Mouse (Mus musculus): Measurements from ENCODE around the gene Def8. TPM values are rescaled to one million over a fixed set of nuclear protein-coding genes. Genes with fewer than 3 reads are reported as not detected.

Gene Def8
- 45.4 and 49.5 TPM in 2 replicates for polyA plus RNA-seq (2015; fragmentation: Nextera tagmentation; extraction: Ambion mirVana)

DNA sequence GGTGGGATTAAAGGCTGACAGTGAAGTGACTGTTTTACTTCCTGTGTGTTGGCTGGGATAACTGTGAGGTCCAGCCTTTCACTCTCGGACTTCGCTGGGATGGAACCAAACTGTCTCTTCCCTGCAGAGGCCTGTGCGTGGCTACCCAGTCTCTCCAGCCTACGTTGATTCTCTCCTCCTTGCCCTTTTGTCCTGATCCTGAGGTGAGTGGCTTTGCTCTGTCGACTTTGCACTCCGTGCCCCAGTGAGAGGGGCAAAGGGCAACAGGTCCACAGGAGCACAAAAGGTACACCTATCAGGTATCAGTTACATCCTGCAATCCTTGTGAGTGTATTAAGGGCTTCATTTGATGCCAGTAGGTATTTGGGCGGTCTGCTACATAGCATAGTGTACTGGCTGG is at the start of gene Def8:
Gene Def8, plus strand, starts transcription at position 87 of the 400 bp plus-strand sequence.
- H3K4me2 ChIP-seq (ENCODE audit: low read length): peak within 1 kb of the TSS; percentile 32; the same call in 1 of the 2 replicates

DNA sequence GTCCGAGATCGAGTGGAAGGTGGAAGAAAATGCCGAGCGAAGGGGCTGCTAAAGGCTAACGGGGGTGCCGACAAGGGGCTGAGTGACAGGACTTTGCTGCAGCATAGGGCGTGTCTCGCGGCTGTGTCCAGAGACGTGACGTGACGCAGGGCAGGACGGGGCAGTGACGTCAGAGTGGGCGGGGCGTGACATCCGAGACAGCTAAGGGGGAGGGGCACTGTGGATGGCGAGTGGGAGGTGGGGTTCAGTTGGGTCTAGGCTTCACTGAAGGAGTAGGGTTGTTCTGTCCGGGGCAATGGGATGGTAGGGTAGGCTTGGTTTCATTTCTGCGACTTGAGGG is 49.1 kb upstream of the Def8 start:
- 0% methylated on average over 16 of the region's 20 CpGs for WGBS
- Histone ChIP-seq H3K9ac (ENCODE audit: low read depth, low read length) (peak overlapping the region; percentile 90), H3K27ac (ENCODE audit: low read length) (peak overlapping the region; percentile 85), H3K36me3 (ENCODE audit: control insufficient read depth, insufficient read depth, low read length) (peaks cover 5% of the 10 kb centered on the region), H3K4me1 (ENCODE audit: control insufficient read depth, insufficient read depth, low read length) (peaks cover 17% of the 10 kb centered on the region), H3K9me3 (replicated peaks; ENCODE audit: control insufficient read depth, low read length, poor library complexity, severe bottlenecking) (no peaks in the 10 kb centered on the region), H3K4me3 (ENCODE audit: low read depth, low read length) (peak overlapping the region; percentile 76), H3K4me2 (ENCODE audit: low read length) (peak overlapping the region; percentile 67), H3K27me3 (ENCODE audit: control insufficient read depth, insufficient read depth, low read depth, low read length) (no peaks in the 10 kb centered on the region)
- ATAC-seq: peak; percentile 69

More for the DNA sequence above, at the start of gene Def8:
- Histone ChIP-seq H3K4me3 (ENCODE audit: low read depth, low read length) (no peak within 1 kb of the TSS), H3K4me1 (ENCODE audit: control insufficient read depth, insufficient read depth, low read length) (peaks cover 5% of the 10 kb centered on the region; the same call in 1 of the 2 replicates), H3K9ac (ENCODE audit: low read depth, low read length) (no peak within 1 kb of the TSS), H3K9me3 (replicated peaks; ENCODE audit: control insufficient read depth, low read length, poor library complexity, severe bottlenecking) (peaks cover 12% of the 10 kb centered on the region), H3K27me3 (ENCODE audit: control insufficient read depth, insufficient read depth, low read depth, low read length) (no peaks in the 10 kb centered on the region), H3K27ac (ENCODE audit: low read length) (peak within 1 kb of the TSS; percentile 23; the same call in 1 of the 2 replicates), H3K36me3 (ENCODE audit: control insufficient read depth, insufficient read depth, low read length) (peaks cover 24% of the 10 kb centered on the region)
- 71% methylated on average over 7 of the region's 7 CpGs for WGBS
- ATAC-seq: no peak

DNA sequence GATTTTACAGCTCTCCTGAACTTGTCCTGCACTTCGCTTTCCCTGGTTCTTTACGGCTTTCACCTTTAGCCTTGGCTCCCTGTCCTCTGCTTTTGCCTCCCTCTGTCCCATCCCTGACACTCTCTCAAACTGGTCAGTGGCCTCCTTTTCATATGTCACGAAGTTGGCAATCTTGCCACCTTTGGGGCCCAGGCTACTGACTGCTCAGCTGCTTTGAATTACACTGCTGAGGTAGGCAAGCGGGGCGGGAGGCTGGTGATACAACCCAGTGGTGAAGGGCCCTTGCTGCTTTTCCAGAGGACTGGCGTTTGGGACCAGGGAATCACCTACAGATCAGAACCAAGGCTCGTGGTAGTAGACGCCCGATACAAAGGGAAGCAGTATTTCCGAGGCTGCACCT is 47.6 kb upstream of the Def8 start:
- Histone ChIP-seq H3K4me1 (ENCODE audit: control insufficient read depth, insufficient read depth, low read length) (peaks cover 17% of the 10 kb centered on the region), H3K27ac (ENCODE audit: low read length) (no peak overlapping the region), H3K9ac (ENCODE audit: low read depth, low read length) (no peak overlapping the region), H3K4me2 (ENCODE audit: low read length) (no peak overlapping the region), H3K4me3 (ENCODE audit: low read depth, low read length) (no peak overlapping the region), H3K36me3 (ENCODE audit: control insufficient read depth, insufficient read depth, low read length) (no peaks in the 10 kb centered on the region; the same call in 1 of the 2 replicates), H3K27me3 (ENCODE audit: control insufficient read depth, insufficient read depth, low read depth, low read length) (no peaks in the 10 kb centered on the region), H3K9me3 (replicated peaks; ENCODE audit: control insufficient read depth, low read length, poor library complexity, severe bottlenecking) (no peaks in the 10 kb centered on the region)
- 81% methylated on average over 10 of the region's 10 CpGs for WGBS
- no peak for ATAC-seq

DNA sequence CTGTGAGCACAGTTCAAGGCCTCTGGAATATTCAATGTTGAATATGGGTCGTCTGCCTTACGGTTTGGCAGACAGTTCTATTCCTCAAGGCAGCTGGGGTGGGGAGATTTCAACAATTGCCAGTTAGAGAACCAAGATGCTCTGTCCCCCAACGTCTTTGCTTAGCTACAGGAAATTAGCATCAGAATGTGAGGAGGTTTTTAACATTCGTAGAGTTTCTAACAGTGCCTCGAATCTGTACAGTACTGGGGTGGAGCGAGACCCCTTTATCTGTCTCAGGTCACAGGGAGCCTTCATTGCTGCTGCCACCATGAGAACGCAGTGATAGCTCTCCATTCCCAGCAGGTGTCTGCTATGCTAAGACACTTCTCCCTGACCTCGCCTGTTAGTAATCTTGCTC is 47.2 kb upstream of the Def8 start:
- Histone ChIP-seq H3K4me1 (ENCODE audit: control insufficient read depth, insufficient read depth, low read length) (peaks cover 17% of the 10 kb centered on the region), H3K9me3 (replicated peaks; ENCODE audit: control insufficient read depth, low read length, poor library complexity, severe bottlenecking) (no peaks in the 10 kb centered on the region), H3K4me2 (ENCODE audit: low read length) (no peak overlapping the region), H3K27me3 (ENCODE audit: control insufficient read depth, insufficient read depth, low read depth, low read length) (no peaks in the 10 kb centered on the region), H3K4me3 (ENCODE audit: low read depth, low read length) (no peak overlapping the region), H3K9ac (ENCODE audit: low read depth, low read length) (0 out of 2 replicates have a peak overlapping the region, but pooled peaks have one; percentile 14), H3K27ac (ENCODE audit: low read length) (peak overlapping the region; percentile 22; the same call in 1 of the 2 replicates), H3K36me3 (ENCODE audit: control insufficient read depth, insufficient read depth, low read length) (peaks cover 1% of the 10 kb centered on the region; the same call in 1 of the 2 replicates)
- no peak for ATAC-seq
- 58% methylated on average over 8 of the region's 8 CpGs for WGBS

DNA sequence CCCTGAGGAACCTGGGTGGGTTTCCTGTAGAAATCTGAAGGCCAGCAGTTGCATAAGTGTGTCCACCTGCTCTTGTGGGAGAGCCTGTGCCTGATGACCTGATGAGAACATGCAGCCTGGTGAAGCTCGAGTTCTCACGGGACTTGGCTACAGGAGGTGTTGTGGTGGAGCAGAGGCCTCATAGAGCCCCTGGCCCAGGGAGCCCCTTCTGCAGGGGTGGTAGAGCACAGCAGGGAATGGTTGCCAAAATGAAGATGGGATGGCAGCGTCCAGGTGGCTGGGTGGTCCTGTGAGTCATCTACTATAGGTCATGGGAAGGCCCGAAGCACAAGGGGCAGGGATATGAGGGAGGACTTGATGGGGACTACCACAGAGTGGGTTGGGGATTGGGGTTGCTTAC is 41.6 kb upstream of the Def8 start:
- no peak overlapping the region for H3K9ac ChIP-seq (ENCODE audit: low read depth, low read length)
- no peak overlapping the region for H3K4me3 ChIP-seq (ENCODE audit: low read depth, low read length)
- H3K9me3 ChIP-seq (replicated peaks; ENCODE audit: control insufficient read depth, low read length, poor library complexity, severe bottlenecking): no peaks in the 10 kb centered on the region
- H3K4me1 ChIP-seq (ENCODE audit: control insufficient read depth, insufficient read depth, low read length): no peaks in the 10 kb centered on the region
- H3K36me3 ChIP-seq (ENCODE audit: control insufficient read depth, insufficient read depth, low read length): peaks cover 41% of the 10 kb centered on the region
- H3K27ac ChIP-seq (ENCODE audit: low read length): no peak overlapping the region
- no peaks in the 10 kb centered on the region for H3K27me3 ChIP-seq (ENCODE audit: control insufficient read depth, insufficient read depth, low read depth, low read length)
- 98% methylated on average over 4 of the region's 4 CpGs for WGBS
- ATAC-seq: no peak
- H3K4me2 ChIP-seq (ENCODE audit: low read length): no peak overlapping the region

DNA sequence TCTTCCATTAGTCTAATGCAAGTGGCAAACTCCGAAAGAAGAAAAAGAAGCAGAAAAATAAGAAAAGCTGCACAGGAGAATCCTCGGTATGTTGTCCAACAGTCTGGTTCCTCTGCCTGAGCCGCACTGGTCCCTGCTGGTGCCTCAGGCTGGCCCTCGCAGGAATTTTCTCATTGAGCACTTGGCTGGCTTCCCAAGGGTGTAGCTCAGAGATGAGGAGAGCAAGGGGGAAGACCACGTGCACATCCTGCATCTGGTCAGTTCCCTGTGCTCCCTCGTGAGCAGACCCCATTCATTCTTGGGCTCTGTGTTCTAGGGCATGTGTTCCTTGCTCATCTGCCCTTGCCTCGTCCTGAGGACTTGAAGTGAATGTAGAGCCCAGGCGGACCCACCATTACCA is 40.8 kb upstream of the Def8 start:
- H3K27me3 ChIP-seq (ENCODE audit: control insufficient read depth, insufficient read depth, low read depth, low read length): no peaks in the 10 kb centered on the region
- no peaks in the 10 kb centered on the region for H3K9me3 ChIP-seq (replicated peaks; ENCODE audit: control insufficient read depth, low read length, poor library complexity, severe bottlenecking)
- no peak overlapping the region for H3K4me2 ChIP-seq (ENCODE audit: low read length)
- no peak for ATAC-seq
- no peaks in the 10 kb centered on the region for H3K4me1 ChIP-seq (ENCODE audit: control insufficient read depth, insufficient read depth, low read length)
- whole genome bisulfite sequencing: 92% methylated on average over 8 of the region's 8 CpGs
- H3K36me3 ChIP-seq (ENCODE audit: control insufficient read depth, insufficient read depth, low read length): peaks cover 47% of the 10 kb centered on the region
- H3K27ac ChIP-seq (ENCODE audit: low read length): no peak overlapping the region
- no peak overlapping the region for H3K4me3 ChIP-seq (ENCODE audit: low read depth, low read length)
- no peak overlapping the region for H3K9ac ChIP-seq (ENCODE audit: low read depth, low read length)

- Histone ChIP-seq H3K27ac (ENCODE audit: low read length) (no peak overlapping the region), H3K36me3 (ENCODE audit: control insufficient read depth, insufficient read depth, low read length) (peaks cover 52% of the 10 kb centered on the region), H3K4me1 (ENCODE audit: control insufficient read depth, insufficient read depth, low read length) (no peaks in the 10 kb centered on the region), H3K27me3 (ENCODE audit: control insufficient read depth, insufficient read depth, low read depth, low read length) (no peaks in the 10 kb centered on the region), H3K9me3 (replicated peaks; ENCODE audit: control insufficient read depth, low read length, poor library complexity, severe bottlenecking) (no peaks in the 10 kb centered on the region), H3K9ac (ENCODE audit: low read depth, low read length) (no peak overlapping the region), H3K4me3 (ENCODE audit: low read depth, low read length) (no peak overlapping the region), H3K4me2 (ENCODE audit: low read length) (no peak overlapping the region)
- ATAC-seq: no peak
- 73% methylated on average over 9 of the region's 9 CpGs for WGBS
Measured at GRCm38 (mm10) chr8:123384883-123385540, 38.3 kb upstream of the Def8 start.

DNA sequence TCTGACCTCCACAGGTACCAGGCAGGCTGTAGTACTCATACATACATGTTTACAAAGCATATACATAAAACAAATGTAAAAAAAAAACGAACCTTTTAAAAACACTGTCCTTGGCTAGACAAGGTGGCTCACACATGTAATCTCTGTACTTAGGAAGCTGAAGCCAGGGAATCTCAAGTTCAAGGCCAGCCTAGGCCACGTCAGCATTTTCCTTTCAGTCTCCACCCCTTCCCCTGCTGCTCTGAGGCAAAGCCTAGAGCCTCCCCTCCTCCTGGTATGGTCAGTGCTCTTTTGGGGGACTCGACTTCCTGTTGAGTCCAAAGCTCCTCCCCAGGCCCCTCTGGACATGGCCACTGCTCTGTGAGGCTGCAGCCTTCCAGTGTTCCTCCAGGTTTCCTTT is 36.3 kb upstream of the Def8 start:
- H3K9ac ChIP-seq (ENCODE audit: low read depth, low read length): no peak overlapping the region
- H3K27ac ChIP-seq (ENCODE audit: low read length): no peak overlapping the region
- no peaks in the 10 kb centered on the region for H3K27me3 ChIP-seq (ENCODE audit: control insufficient read depth, insufficient read depth, low read depth, low read length)
- H3K4me2 ChIP-seq (ENCODE audit: low read length): no peak overlapping the region
- 87% methylated on average over 3 of the region's 3 CpGs for WGBS
- no peak for ATAC-seq
- no peak overlapping the region for H3K4me3 ChIP-seq (ENCODE audit: low read depth, low read length)
- no peaks in the 10 kb centered on the region for H3K9me3 ChIP-seq (replicated peaks; ENCODE audit: control insufficient read depth, low read length, poor library complexity, severe bottlenecking)
- no peaks in the 10 kb centered on the region for H3K4me1 ChIP-seq (ENCODE audit: control insufficient read depth, insufficient read depth, low read length)
- peaks cover 47% of the 10 kb centered on the region for H3K36me3 ChIP-seq (ENCODE audit: control insufficient read depth, insufficient read depth, low read length)

DNA sequence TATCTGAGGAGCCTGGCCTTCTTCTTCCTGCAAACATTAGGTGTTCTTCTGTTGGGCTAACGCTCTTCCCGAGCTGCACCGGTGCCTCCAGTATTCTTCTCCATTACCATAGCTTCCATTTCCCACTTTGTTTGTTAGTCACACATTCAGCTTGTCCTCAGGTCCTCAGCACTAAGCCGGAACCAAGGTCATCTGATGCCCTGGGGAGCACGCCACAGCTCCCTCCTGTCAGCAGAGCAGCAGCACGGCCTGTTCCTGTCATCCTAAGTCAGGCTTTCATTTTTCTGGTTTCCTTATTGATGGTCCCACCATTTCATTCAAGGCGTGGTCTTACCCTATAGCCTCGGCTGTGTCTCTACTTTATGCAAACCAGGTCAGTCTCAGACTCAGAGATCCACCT is 35.5 kb upstream of the Def8 start:
- H3K36me3 ChIP-seq (ENCODE audit: control insufficient read depth, insufficient read depth, low read length): peaks cover 48% of the 10 kb centered on the region
- no peaks in the 10 kb centered on the region for H3K9me3 ChIP-seq (replicated peaks; ENCODE audit: control insufficient read depth, low read length, poor library complexity, severe bottlenecking)
- no peak overlapping the region for H3K4me2 ChIP-seq (ENCODE audit: low read length)
- H3K27ac ChIP-seq (ENCODE audit: low read length): no peak overlapping the region
- no peaks in the 10 kb centered on the region for H3K27me3 ChIP-seq (ENCODE audit: control insufficient read depth, insufficient read depth, low read depth, low read length)
- no peaks in the 10 kb centered on the region for H3K4me1 ChIP-seq (ENCODE audit: control insufficient read depth, insufficient read depth, low read length)
- WGBS: 97% methylated on average over 8 of the region's 8 CpGs
- H3K4me3 ChIP-seq (ENCODE audit: low read depth, low read length): no peak overlapping the region
- no peak overlapping the region for H3K9ac ChIP-seq (ENCODE audit: low read depth, low read length)
- no peak for ATAC-seq
